Mouse (Mus musculus) midbrain, embryonic 11.5 days (tissue): ENCODE measurements around the gene Slc25a34. TPM values are rescaled to one million over a fixed set of nuclear protein-coding genes. Genes with fewer than 3 reads are reported as not detected.

Experiments used
- ATAC-seq: fragments of 200-750 bp; cut with Nextera tagmentation; 2 replicates; pipeline ENCODE4 v1.8.0; 2017; ENCODE audit warnings: moderate TSS enrichment, moderate library complexity; ENCODE audit not compliant: low FRiP score
- DNase-seq: peaks from one replicate; pipeline ENCODE4 v3.0.0; 2015; ENCODE audit warnings: low spot score; ENCODE audit errors: missing footprints
- H3K27ac ChIP-seq: fragments of 300-500 bp; sonication (generic); 2 replicates; pipeline ENCODE4 v1.5.1; 2014; ENCODE audit warnings: low read depth, low read length
- H3K27me3 ChIP-seq: fragments of 300-500 bp; sonication (generic); 2 replicates; pipeline ENCODE4 v1.6.1; 2014; ENCODE audit warnings: mild to moderate bottlenecking, low read length, moderate library complexity, mixed read lengths; ENCODE audit not compliant: control insufficient read depth, insufficient read depth
- H3K36me3 ChIP-seq: fragments of 300-500 bp; sonication (generic); 2 replicates; pipeline ENCODE4 v1.6.1; 2014; ENCODE audit warnings: mild to moderate bottlenecking, low read length, moderate library complexity, mixed read lengths; ENCODE audit not compliant: control insufficient read depth, insufficient read depth
- H3K4me1 ChIP-seq: fragments of 300-500 bp; sonication (generic); 2 replicates; pipeline ENCODE4 v1.6.1; 2014; ENCODE audit warnings: low read length; ENCODE audit not compliant: control insufficient read depth, insufficient read depth
- H3K4me2 ChIP-seq: fragments of 300-500 bp; sonication (generic); 2 replicates; pipeline ENCODE4 v1.6.1; 2014; ENCODE audit warnings: mild to moderate bottlenecking, moderate library complexity
- H3K4me3 ChIP-seq: fragments of 300-500 bp; sonication (generic); 2 replicates; pipeline ENCODE4 v1.5.1; 2014; ENCODE audit warnings: low read depth, low read length
- H3K9ac ChIP-seq: fragments of 300-500 bp; sonication (generic); 2 replicates; pipeline ENCODE4 v1.6.1; 2014; ENCODE audit warnings: low read length
- H3K9me3 ChIP-seq: fragments of 300-500 bp; sonication (generic); 2 replicates; pipeline ENCODE4 v1.6.1; 2016; ENCODE audit warnings: low read length; ENCODE audit not compliant: control insufficient read depth
- WGBS: fragments of 180-500 bp; shearing (Covaris S2); extraction: QIAGEN DNeasy Blood & Tissue Kit; methylation state at CpG from one replicate; pipeline ENCODE4 v1.1.7; 2014; 5-methylcytosine and 5-hydroxymethylcytosine counted together
- polyA plus RNA-seq: library from polyadenylated mRNA; unstranded; fragments of >200 nt; fragmentation: Nextera tagmentation; extraction: Ambion mirVana; gene quantifications from 2 replicates; pipeline ENCODE4 v1.2.1, GENCODE M21; 2014

Gene Slc25a34
- polyA plus RNA-seq, 1 experiment from 2014 or later = not detected

- H3K27ac ChIP-seq = no peak overlapping the region
- 0 out of 2 replicates have a peak, but pooled peaks cover 3% of the 10 kb centered on the region for H3K36me3 ChIP-seq
- ATAC-seq (no peak), DNase-seq (no peak)
- no peak overlapping the region for H3K4me2 ChIP-seq
- no peaks in the 10 kb centered on the region for H3K4me1 ChIP-seq
- H3K9ac ChIP-seq = no peak overlapping the region
- H3K27me3 ChIP-seq = no peaks in the 10 kb centered on the region
- no peaks in the 10 kb centered on the region for H3K9me3 ChIP-seq
- 90% methylated on average over 6 of the region's 6 CpGs for WGBS
- no peak overlapping the region for H3K4me3 ChIP-seq
Observed at GRCm38 (mm10) chr4:141649244-141649643, 25.6 kb upstream of the Slc25a34 start.

DNA sequence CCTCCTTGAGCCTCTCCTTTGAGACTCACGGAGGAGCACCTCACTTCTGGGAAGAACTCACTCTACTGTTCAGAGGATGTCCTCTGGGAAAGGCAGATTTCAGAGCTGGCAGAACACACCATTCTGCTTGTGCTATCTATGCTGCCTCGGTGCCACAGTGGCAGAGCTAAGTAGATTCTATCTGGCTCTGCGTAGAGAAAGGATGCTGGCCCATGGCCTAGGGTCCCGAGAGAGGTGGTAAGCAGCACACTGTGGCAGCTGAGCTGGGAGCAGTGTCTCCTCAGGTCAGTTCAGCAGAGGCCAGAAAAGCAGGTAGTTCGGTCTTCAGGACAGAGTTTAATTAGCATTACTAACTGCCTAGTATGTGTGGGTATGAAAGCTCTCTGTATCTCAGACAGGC lies 24.6 kb upstream of the Slc25a34 start:
- no peak overlapping the region for H3K4me2 ChIP-seq
- H3K9ac ChIP-seq = no peak overlapping the region
- H3K27me3 ChIP-seq = no peaks in the 10 kb centered on the region
- ATAC-seq (no peak), DNase-seq (no peak)
- no peak overlapping the region for H3K4me3 ChIP-seq
- H3K4me1 ChIP-seq = no peaks in the 10 kb centered on the region
- no peak overlapping the region for H3K27ac ChIP-seq
- 96% methylated on average over 5 of the region's 5 CpGs for WGBS
- H3K9me3 ChIP-seq = no peaks in the 10 kb centered on the region
- no peaks in the 10 kb centered on the region for H3K36me3 ChIP-seq

- H3K4me1 ChIP-seq = no peaks in the 10 kb centered on the region
- H3K36me3 ChIP-seq = no peaks in the 10 kb centered on the region
- H3K27ac ChIP-seq = no peak overlapping the region
- DNase-seq (no peak), ATAC-seq (no peak)
- H3K4me3 ChIP-seq = no peak overlapping the region
- H3K27me3 ChIP-seq = no peaks in the 10 kb centered on the region
- H3K9ac ChIP-seq = no peak overlapping the region
- 92% methylated on average over 3 of the region's 3 CpGs for WGBS
- H3K4me2 ChIP-seq = no peak overlapping the region
- H3K9me3 ChIP-seq = no peaks in the 10 kb centered on the region
Observed at GRCm38 (mm10) chr4:141647187-141647586, 23.6 kb upstream of the Slc25a34 start.

DNA sequence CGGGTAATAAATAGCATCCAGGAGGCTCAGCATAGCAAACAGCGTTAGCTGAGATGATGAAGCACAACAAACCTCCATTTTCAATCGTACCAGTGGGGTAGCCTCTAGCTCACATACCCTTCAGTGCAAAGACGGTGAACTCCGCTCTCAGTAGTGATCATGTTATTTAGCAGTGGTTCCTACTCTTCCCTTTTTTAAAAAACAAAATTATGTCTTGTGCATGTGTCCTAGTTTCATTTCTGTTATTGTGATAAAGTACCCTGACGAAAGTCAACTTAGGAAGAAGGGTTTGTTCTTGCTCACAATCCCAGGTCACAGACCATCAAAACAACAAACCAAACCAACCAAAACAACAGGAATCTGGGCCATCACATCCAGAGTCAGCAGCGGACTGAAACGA lies 22.4 kb upstream of the Slc25a34 start:
- H3K36me3 ChIP-seq = no peaks in the 10 kb centered on the region
- ATAC-seq = no peak

GRCm38 (mm10) chr4:141643118-141643855 lies 19.7 kb upstream of the Slc25a34 start:
- Histone ChIP-seq H3K9me3 (no peaks in the 10 kb centered on the region), H3K4me2 (no peak overlapping the region), H3K4me3 (no peak overlapping the region), H3K27me3 (no peaks in the 10 kb centered on the region), H3K27ac (no peak overlapping the region), H3K9ac (no peak overlapping the region), H3K36me3 (peaks cover 2% of the 10 kb centered on the region; the same call in 1 of the 2 replicates), H3K4me1 (no peaks in the 10 kb centered on the region)
- no peak for DNase-seq
- ATAC-seq = no peak
- 71% methylated on average over 7 of the region's 7 CpGs for WGBS

More for the DNA sequence above, 22.4 kb upstream of the Slc25a34 start:
- Histone ChIP-seq H3K4me2 (no peak overlapping the region), H3K9me3 (no peaks in the 10 kb centered on the region), H3K27me3 (no peaks in the 10 kb centered on the region), H3K9ac (no peak overlapping the region), H3K4me1 (no peaks in the 10 kb centered on the region), H3K27ac (no peak overlapping the region), H3K4me3 (no peak overlapping the region)
- WGBS = 94% methylated on average over 8 of the region's 8 CpGs
- no peak for DNase-seq

GRCm38 (mm10) chr4:141641961-141642811 lies 18.6 kb upstream of the Slc25a34 start:
- no peak for DNase-seq
- Histone ChIP-seq H3K4me1 (no peaks in the 10 kb centered on the region), H3K9ac (no peak overlapping the region), H3K27ac (no peak overlapping the region), H3K4me3 (no peak overlapping the region), H3K4me2 (no peak overlapping the region), H3K27me3 (no peaks in the 10 kb centered on the region), H3K9me3 (no peaks in the 10 kb centered on the region), H3K36me3 (peaks cover 2% of the 10 kb centered on the region; the same call in 1 of the 2 replicates)
- 89% methylated on average over 25 of the region's 25 CpGs for WGBS
- no peak for ATAC-seq

- DNase-seq = no peak
- Histone ChIP-seq H3K27me3 (no peaks in the 10 kb centered on the region), H3K9ac (no peak overlapping the region), H3K4me3 (no peak overlapping the region), H3K4me2 (no peak overlapping the region), H3K27ac (no peak overlapping the region), H3K9me3 (no peaks in the 10 kb centered on the region), H3K36me3 (peaks cover 2% of the 10 kb centered on the region; the same call in 1 of the 2 replicates), H3K4me1 (no peaks in the 10 kb centered on the region)
- no peak for ATAC-seq
- WGBS = 86% methylated on average over 7 of the region's 7 CpGs
Observed at GRCm38 (mm10) chr4:141641353-141641771, 17.7 kb upstream of the Slc25a34 start.

DNA sequence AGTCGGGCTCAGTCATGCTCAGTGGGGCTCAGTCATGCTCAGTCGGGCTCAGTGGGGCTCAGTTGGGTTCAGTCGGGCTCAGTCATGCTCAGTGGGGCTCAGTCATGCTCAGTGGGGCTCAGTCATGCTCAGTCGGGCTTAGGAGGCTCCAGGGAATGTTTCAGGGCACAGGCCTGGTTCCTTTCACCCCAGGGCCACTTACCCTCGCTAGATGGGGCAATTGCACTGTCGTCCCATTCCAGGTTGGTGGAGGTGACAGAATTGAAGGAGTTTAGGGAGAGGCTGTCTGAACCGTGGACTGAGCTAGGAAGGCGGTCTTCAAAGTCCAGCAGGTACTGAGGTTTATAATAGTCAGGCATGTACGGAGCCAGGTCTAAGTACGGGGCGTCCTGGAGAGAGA lies 15.9 kb upstream of the Slc25a34 start:
- 55% methylated on average over 11 of the region's 11 CpGs for WGBS
- ATAC-seq = no peak
- H3K36me3 ChIP-seq = peaks cover 2% of the 10 kb centered on the region; the same call in 1 of the 2 replicates

GRCm38 (mm10) chr4:141636693-141637092 lies 13.1 kb upstream of the Slc25a34 start:
- Histone ChIP-seq H3K4me3 (no peak overlapping the region), H3K4me1 (no peaks in the 10 kb centered on the region)
- 86% methylated on average over 5 of the region's 5 CpGs for WGBS

More for the DNA sequence above, 15.9 kb upstream of the Slc25a34 start:
- Histone ChIP-seq H3K27ac (no peak overlapping the region), H3K9ac (no peak overlapping the region), H3K9me3 (no peaks in the 10 kb centered on the region), H3K4me2 (no peak overlapping the region), H3K4me3 (no peak overlapping the region), H3K4me1 (no peaks in the 10 kb centered on the region), H3K27me3 (no peaks in the 10 kb centered on the region)
- DNase-seq = no peak

More at GRCm38 (mm10) chr4:141636693-141637092, 13.1 kb upstream of the Slc25a34 start:
- H3K36me3 ChIP-seq = peaks cover 12% of the 10 kb centered on the region
- no peaks in the 10 kb centered on the region for H3K27me3 ChIP-seq
- H3K9me3 ChIP-seq = no peaks in the 10 kb centered on the region
- H3K27ac ChIP-seq = no peak overlapping the region
- DNase-seq (no peak), ATAC-seq (no peak)
- H3K4me2 ChIP-seq = no peak overlapping the region
- H3K9ac ChIP-seq = no peak overlapping the region
